Mouse (Mus musculus) midbrain, embryonic 13.5 days (tissue): ENCODE data around the gene L3mbtl4. TPM values are rescaled to one million over a fixed set of nuclear protein-coding genes. Genes with fewer than 3 reads are reported as not detected.
A peak's percentile ranks its signal among the peaks of the same experiment; 100 is the strongest.

Experiments
- ATAC-seq: fragments of 200-750 bp; cut with Nextera tagmentation; 2 replicates; pipeline ENCODE4 v1.8.0; 2017; ENCODE audit warnings: mild to moderate bottlenecking, moderate TSS enrichment, moderate library complexity
- H3K27ac ChIP-seq: fragments of 300-500 bp; sonication (generic); 2 replicates; pipeline ENCODE4 v1.5.1; 2015; ENCODE audit warnings: inconsistent platforms, mild to moderate bottlenecking, moderate library complexity
- H3K27me3 ChIP-seq: fragments of 300-500 bp; sonication (generic); 2 replicates; pipeline ENCODE4 v1.6.1; 2015; ENCODE audit warnings: mild to moderate bottlenecking, inconsistent platforms
- H3K36me3 ChIP-seq: fragments of 300-500 bp; sonication (generic); 2 replicates; pipeline ENCODE4 v1.6.1; 2015; ENCODE audit warnings: mild to moderate bottlenecking, inconsistent platforms
- H3K4me1 ChIP-seq: fragments of 300-500 bp; sonication (generic); replicated peaks from 2 replicates; pipeline ENCODE4 v1.6.1; 2015; ENCODE audit warnings: inconsistent platforms
- H3K4me2 ChIP-seq: fragments of 300-500 bp; sonication (generic); replicated peaks from 2 replicates; pipeline ENCODE4 v1.6.1; 2015; ENCODE audit warnings: moderate library complexity, mild to moderate bottlenecking, inconsistent platforms
- H3K4me3 ChIP-seq: fragments of 300-500 bp; sonication (generic); replicated peaks from 2 replicates; pipeline ENCODE4 v1.5.1; 2015; ENCODE audit warnings: mild to moderate bottlenecking, inconsistent platforms
- H3K9ac ChIP-seq: fragments of 300-500 bp; sonication (generic); replicated peaks from 2 replicates; pipeline ENCODE4 v1.6.1; 2015; ENCODE audit warnings: mild to moderate bottlenecking, inconsistent platforms
- H3K9me3 ChIP-seq: fragments of 300-500 bp; sonication (generic); 2 replicates; pipeline ENCODE4 v1.6.1; 2016; ENCODE audit warnings: mild to moderate bottlenecking, inconsistent platforms
- WGBS: fragments of 180-500 bp; shearing (Covaris S2); methylation state at CpG from one replicate; pipeline ENCODE4 v1.1.7; 2015; 5-methylcytosine and 5-hydroxymethylcytosine counted together
- polyA plus RNA-seq: library from polyadenylated mRNA; unstranded; fragments of >200 nt; fragmentation: Nextera tagmentation; extraction: Ambion mirVana; gene quantifications from 2 replicates; pipeline ENCODE4 v1.2.1, GENCODE M21; 2015

The L3mbtl4 gene
- polyA plus RNA-seq, 1 experiment from 2014 or later = 1.6 TPM

DNA sequence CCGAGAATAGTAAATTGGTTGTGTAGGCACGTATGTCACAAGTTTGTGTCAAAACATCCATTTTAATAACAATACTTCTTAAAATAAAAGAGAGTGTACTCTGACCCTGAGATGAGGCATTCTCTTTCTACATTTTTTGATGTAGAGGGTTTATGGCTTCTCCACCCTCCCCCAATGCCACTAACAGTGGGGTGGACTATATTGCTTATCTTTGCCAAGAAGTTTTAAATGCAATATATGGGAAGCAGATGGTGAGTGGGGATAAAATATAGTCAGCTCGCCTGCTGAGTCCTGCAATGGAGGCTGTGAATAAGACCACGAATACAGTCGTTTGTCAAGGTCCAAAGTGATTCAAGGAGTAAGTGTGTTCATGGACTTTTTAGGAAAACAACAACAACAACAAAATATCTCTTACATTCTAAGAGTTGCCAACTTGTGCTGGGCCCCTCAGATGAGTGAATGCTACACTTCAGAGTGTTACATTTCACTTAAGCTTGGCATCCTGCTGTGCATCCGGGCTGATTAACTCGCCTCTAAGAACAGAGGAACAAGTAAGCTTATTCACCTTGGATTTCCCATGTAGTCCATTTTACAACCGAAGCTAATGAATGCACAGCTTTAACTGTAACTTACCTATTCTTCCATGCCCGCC is 18.2 kb downstream of the L3mbtl4 start:
- H3K4me2 ChIP-seq = no peak overlapping the region
- no peak overlapping the region for H3K4me3 ChIP-seq
- H3K9me3 ChIP-seq = 0 out of 2 replicates have a peak, but pooled peaks cover 3% of the 10 kb centered on the region
- H3K4me1 ChIP-seq = peaks cover 8% of the 10 kb centered on the region; the same call in 1 of the 2 replicates
- H3K9ac ChIP-seq = no peak overlapping the region
- no peaks in the 10 kb centered on the region for H3K36me3 ChIP-seq
- H3K27me3 ChIP-seq = no peaks in the 10 kb centered on the region
- ATAC-seq = no peak
- 44% methylated on average over 9 of the region's 9 CpGs for WGBS
- no peak overlapping the region for H3K27ac ChIP-seq

DNA sequence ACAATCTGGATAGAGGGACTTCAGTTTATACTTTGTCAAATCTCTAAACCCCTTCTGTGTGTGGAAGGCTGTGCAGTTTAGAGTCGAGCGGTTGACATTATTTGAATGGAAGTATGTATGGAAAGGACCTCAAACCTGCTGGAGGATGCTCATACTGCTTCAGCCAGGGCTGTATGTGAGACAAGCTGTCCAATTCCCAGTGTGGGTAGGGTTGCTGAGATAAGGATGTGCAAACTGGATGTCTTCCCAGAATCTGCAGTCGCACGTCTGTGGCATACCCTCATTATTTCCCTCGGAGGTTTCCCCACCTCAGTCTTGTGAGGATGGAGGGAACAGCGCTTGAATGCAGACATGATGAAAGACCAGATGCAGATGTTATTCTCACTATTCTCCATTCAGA is 34.8 kb downstream of the L3mbtl4 start:
- Histone ChIP-seq H3K27me3 (no peaks in the 10 kb centered on the region), H3K4me1 (no peaks in the 10 kb centered on the region), H3K36me3 (no peaks in the 10 kb centered on the region), H3K9ac (no peak overlapping the region), H3K4me2 (no peak overlapping the region), H3K9me3 (0 out of 2 replicates have a peak, but pooled peaks cover 4% of the 10 kb centered on the region), H3K27ac (no peak overlapping the region), H3K4me3 (no peak overlapping the region)
- WGBS = 85% methylated on average over 6 of the region's 6 CpGs
- no peak for ATAC-seq

DNA sequence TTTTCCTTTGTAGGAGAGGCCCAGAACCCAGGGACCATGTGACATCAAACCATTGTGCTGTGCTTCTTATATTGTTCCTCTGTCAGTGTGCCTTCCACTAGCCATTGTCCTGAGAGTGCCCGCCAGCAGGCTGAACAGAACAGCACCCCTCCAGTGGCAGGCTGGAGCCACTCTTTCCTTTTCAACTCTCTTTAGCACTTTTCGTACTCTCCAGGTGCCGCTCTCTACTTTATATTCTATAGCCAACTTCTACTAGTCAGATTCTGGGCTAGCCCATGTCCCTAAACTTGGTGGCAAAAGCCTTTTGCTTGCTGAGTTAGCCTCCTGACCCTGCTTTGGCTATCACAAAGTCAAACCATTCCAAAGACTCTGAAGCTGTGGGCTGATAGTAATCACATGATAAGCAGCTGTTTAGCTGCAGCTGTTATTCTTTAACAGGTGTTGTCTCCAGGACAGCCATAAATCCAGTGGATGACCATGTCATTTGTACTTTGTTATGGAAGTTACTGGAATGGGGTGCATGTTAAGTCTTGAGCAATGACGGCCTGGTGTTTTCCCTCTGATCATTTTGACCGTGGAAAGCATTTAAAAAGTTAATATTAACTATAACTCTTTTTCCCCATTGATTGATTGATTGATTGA is 38.8 kb downstream of the L3mbtl4 start:
- no peaks in the 10 kb centered on the region for H3K27me3 ChIP-seq
- no peak overlapping the region for H3K4me2 ChIP-seq
- H3K27ac ChIP-seq = no peak overlapping the region
- 83% methylated on average over 5 of the region's 5 CpGs for WGBS
- no peaks in the 10 kb centered on the region for H3K9me3 ChIP-seq
- ATAC-seq = no peak
- H3K9ac ChIP-seq = no peak overlapping the region
- no peaks in the 10 kb centered on the region for H3K36me3 ChIP-seq
- no peaks in the 10 kb centered on the region for H3K4me1 ChIP-seq
- H3K4me3 ChIP-seq = no peak overlapping the region

DNA sequence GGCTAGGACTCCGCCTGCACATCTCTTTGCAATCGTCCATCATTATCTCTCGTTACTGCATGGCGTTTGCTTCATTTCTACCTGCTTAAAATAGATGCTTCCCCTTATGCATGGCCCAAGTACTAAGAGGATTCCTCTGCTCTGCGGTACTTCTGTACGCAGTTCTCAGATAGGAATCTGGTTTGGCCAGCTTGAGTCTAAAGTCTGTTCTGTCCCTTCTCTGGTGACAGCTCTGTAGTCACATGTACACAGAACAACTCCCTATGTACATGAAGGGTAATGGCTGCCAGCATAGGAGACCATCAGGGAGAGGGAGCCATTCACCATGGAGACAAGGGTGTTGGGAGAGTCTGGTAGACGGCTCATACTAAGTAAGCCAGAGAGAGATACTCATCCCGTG is 47.3 kb downstream of the L3mbtl4 start:
- no peaks in the 10 kb centered on the region for H3K27me3 ChIP-seq
- H3K4me2 ChIP-seq = no peak overlapping the region
- no peak overlapping the region for H3K9ac ChIP-seq
- ATAC-seq = no peak
- no peaks in the 10 kb centered on the region for H3K36me3 ChIP-seq
- H3K4me1 ChIP-seq = no peaks in the 10 kb centered on the region
- WGBS = 95% methylated on average over 8 of the region's 8 CpGs
- no peak overlapping the region for H3K27ac ChIP-seq
- no peak overlapping the region for H3K4me3 ChIP-seq
- H3K9me3 ChIP-seq = no peaks in the 10 kb centered on the region

DNA sequence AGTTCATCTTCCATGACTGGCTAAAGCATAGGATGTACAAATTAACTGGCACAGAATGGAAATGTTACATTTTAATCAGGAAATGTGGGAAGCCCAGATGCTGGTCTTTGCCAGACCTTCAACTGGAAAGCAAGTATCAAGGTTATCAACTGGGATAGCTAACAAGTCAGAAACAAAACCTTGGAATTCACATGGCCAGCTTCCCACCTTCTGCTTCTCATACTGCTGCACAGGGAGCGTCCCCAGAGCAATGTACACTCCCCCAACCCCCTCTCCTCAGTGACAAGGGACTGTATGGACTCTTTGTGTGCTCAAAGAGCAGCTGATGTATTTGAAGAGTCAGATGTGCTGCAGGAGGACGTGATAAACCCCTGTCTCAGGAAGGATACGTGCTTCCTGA is 49.0 kb downstream of the L3mbtl4 start:
- WGBS = 75% methylated on average over 3 of the region's 3 CpGs
- Histone ChIP-seq H3K4me1 (no peaks in the 10 kb centered on the region), H3K4me3 (no peak overlapping the region), H3K9ac (no peak overlapping the region), H3K27me3 (no peaks in the 10 kb centered on the region), H3K36me3 (no peaks in the 10 kb centered on the region), H3K4me2 (no peak overlapping the region), H3K9me3 (no peaks in the 10 kb centered on the region), H3K27ac (no peak overlapping the region)
- no peak for ATAC-seq

DNA sequence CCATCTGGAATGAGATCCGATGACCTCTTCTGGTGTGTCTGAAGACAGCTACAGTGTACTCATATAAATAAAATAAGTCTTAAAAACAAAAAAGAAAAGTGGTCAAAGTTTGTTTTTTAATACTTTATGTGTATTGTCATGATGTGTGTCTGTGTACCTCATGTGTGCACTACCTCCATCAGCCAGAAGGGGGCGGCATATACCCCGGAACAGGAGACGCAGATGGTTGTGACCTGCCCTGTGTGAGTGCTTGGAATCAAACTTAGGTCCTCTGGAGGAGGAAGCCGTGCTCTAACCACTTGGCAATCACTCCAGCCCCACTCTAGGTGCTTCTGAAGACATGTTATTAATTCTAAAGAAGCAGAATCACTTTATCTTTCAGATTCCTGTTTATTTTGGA is 58.6 kb downstream of the L3mbtl4 start:
- Histone ChIP-seq H3K4me1 (no peaks in the 10 kb centered on the region), H3K4me3 (no peak overlapping the region), H3K9me3 (no peaks in the 10 kb centered on the region), H3K36me3 (no peaks in the 10 kb centered on the region), H3K9ac (no peak overlapping the region), H3K27ac (no peak overlapping the region), H3K27me3 (no peaks in the 10 kb centered on the region), H3K4me2 (no peak overlapping the region)
- 90% methylated on average over 5 of the region's 5 CpGs for WGBS
- ATAC-seq = no peak

DNA sequence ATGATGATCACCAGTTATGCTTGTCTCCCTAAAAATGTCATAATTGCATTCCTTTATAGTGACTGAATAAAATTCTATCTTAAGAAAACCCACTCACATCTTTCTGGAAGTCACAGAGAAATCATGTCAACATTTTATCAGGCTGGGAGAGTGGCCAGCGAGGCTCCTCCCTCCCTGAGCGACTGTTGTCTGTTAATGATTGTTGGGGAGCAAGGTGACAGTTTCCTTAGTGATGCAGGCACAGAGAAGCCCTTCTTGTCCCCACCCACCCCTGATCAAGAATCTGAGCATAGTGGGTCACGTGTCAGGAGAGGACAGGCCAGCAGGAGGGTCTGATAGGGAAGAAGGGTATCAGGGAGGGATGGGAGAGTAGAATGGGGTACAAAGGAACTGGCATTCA is 59.8 kb downstream of the L3mbtl4 start:
- Histone ChIP-seq H3K27me3 (no peaks in the 10 kb centered on the region), H3K4me3 (no peak overlapping the region), H3K36me3 (no peaks in the 10 kb centered on the region), H3K27ac (no peak overlapping the region), H3K9me3 (no peaks in the 10 kb centered on the region), H3K4me2 (no peak overlapping the region), H3K9ac (no peak overlapping the region), H3K4me1 (no peaks in the 10 kb centered on the region)
- ATAC-seq = no peak
- 74% methylated on average over 3 of the region's 3 CpGs for WGBS

DNA sequence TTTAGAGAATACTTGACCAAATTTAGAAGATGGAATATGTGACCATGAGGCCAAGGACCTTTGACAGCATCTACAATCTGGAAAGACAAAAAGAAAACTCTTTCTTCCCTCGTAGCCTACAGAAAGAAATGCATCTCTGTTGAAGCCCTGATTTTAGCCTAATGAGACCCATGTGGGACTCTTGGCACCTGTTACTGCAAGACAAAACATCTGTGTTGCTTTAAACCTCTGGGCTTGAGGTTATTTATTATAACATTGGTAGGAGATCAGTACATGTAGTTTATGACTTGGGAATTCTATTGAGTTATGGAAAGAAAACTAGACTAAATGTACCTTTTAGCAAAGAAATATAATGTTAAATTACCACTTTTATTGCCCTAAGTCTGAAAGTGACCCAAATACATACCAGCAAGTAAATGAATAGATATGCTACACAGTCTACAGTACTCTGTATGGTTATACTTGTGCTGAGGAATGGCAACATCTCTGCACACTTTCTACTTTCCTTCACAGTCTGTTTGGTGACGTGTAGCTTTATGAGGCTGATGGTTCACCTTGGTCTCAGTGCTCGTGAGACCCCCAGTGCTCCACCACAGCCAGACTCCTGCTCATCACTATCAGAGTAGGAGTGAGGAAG is 65.4 kb downstream of the L3mbtl4 start:
- no peak for ATAC-seq
- no peaks in the 10 kb centered on the region for H3K4me1 ChIP-seq
- no peak overlapping the region for H3K4me2 ChIP-seq
- H3K36me3 ChIP-seq = no peaks in the 10 kb centered on the region
- no peak overlapping the region for H3K9ac ChIP-seq
- H3K4me3 ChIP-seq = no peak overlapping the region
- 86% methylated on average over 3 of the region's 3 CpGs for WGBS
- no peaks in the 10 kb centered on the region for H3K9me3 ChIP-seq
- no peaks in the 10 kb centered on the region for H3K27me3 ChIP-seq
- no peak overlapping the region for H3K27ac ChIP-seq

DNA sequence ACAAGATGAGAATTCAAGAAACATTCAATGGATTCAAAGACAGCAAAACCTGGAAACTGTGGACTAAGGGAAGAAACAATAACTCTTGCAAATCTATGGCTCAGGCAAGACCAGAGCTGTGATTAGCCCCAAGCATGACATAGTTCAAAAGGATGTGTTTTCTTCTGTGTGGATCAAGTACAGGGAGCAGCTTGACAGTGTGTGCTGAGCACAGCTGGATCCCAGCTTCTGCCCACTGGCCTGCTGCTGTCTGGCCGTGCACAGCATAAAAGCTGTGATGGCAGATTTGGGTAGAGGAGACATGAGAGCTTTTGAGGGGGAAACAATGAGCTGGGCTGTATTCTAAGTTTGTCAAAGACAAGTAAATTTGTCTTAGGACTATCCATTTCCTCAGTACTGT is 84.1 kb downstream of the L3mbtl4 start:
- no peak overlapping the region for H3K27ac ChIP-seq
- H3K4me1 ChIP-seq = peaks cover 7% of the 10 kb centered on the region; the same call in 1 of the 2 replicates
- WGBS = 19% methylated on average over 1 of the region's 1 CpGs
- H3K4me3 ChIP-seq = no peak overlapping the region
- 0 out of 2 replicates have a peak, but pooled peaks have one; percentile 68 for ATAC-seq
- H3K4me2 ChIP-seq = no peak overlapping the region
- H3K36me3 ChIP-seq = no peaks in the 10 kb centered on the region
- no peaks in the 10 kb centered on the region for H3K27me3 ChIP-seq
- H3K9ac ChIP-seq = no peak overlapping the region
- H3K9me3 ChIP-seq = no peaks in the 10 kb centered on the region

DNA sequence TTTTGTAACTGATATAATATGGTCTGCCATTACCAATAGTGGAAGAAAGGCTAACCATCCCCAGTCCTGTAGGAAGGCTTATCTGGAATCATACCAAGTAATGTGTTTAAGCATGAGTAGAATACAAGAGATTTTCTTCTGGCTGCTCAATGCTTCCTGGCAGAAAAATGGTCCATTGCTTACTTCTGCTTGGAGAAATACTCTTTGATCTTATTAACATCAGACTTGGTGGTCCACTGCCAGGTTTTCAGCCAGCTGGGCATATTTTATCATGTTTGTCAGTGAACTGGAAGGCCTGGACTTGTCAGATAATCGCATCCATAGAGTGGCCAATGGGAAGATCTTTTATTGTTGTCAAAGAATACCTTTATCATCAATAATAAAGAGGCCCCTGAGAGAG is 97.5 kb downstream of the L3mbtl4 start:
- H3K9ac ChIP-seq = no peak overlapping the region
- no peak for ATAC-seq
- 84% methylated on average over 1 of the region's 1 CpGs for WGBS

DNA sequence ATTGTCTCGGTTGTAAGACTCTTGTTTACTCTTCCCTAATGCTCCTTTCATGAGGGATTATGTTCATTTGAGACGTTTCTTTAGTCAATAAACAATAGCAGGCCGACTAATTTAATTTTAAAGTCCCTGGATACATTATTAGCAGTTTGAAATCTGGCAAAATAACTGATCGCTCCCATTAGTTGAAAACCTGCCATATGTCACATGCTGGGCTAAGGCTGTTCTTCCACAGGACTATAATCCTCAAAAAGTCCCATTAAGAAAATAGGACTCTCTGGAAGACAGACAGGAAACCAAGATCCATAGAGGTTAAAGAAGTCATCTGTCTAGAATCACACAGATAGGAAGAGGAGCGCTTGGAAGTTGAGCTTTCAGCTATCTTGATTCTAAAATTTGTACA is 114.9 kb downstream of the L3mbtl4 start:
- no peaks in the 10 kb centered on the region for H3K36me3 ChIP-seq
- H3K9ac ChIP-seq = no peak overlapping the region
- H3K4me3 ChIP-seq = no peak overlapping the region
- no peaks in the 10 kb centered on the region for H3K27me3 ChIP-seq
- no peaks in the 10 kb centered on the region for H3K9me3 ChIP-seq
- WGBS = 52% methylated on average over 5 of the region's 5 CpGs
- no peak overlapping the region for H3K4me2 ChIP-seq
- no peak for ATAC-seq
- no peak overlapping the region for H3K27ac ChIP-seq
- H3K4me1 ChIP-seq = no peaks in the 10 kb centered on the region

More for the DNA sequence above, 97.5 kb downstream of the L3mbtl4 start:
- Histone ChIP-seq H3K27me3 (no peaks in the 10 kb centered on the region), H3K27ac (no peak overlapping the region), H3K4me2 (no peak overlapping the region), H3K36me3 (no peaks in the 10 kb centered on the region), H3K4me3 (no peak overlapping the region), H3K9me3 (no peaks in the 10 kb centered on the region), H3K4me1 (no peaks in the 10 kb centered on the region)

DNA sequence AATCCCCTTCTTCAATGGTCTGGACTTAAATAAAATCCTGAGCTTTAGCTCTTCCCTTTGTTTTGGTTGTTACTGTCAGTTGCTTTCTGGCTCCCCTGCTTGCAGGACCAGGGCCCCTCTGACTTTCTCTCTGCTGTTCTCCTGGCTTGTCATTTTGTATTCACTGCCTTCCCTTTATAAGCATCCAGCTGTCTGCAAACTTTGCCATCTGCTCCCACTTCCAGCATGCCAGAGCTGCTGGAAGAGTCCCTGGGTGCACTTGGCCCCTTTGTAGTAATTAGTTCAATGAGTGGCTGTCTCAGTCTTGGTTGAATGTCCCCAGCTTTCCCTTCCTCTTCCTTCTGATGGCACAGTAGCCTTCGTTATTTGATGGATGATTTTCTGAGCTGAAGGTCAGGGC is 132.4 kb downstream of the L3mbtl4 start:
- H3K27me3 ChIP-seq = no peaks in the 10 kb centered on the region
- H3K4me2 ChIP-seq = no peak overlapping the region
- 57% methylated on average over 1 of the region's 1 CpGs for WGBS
- H3K36me3 ChIP-seq = no peaks in the 10 kb centered on the region
- H3K4me3 ChIP-seq = no peak overlapping the region
- H3K27ac ChIP-seq = no peak overlapping the region
- no peaks in the 10 kb centered on the region for H3K9me3 ChIP-seq
- no peaks in the 10 kb centered on the region for H3K4me1 ChIP-seq
- H3K9ac ChIP-seq = no peak overlapping the region
- ATAC-seq = no peak
